ENCODE assay signal across 8 mouse cellular contexts in the genomic region with DNA sequence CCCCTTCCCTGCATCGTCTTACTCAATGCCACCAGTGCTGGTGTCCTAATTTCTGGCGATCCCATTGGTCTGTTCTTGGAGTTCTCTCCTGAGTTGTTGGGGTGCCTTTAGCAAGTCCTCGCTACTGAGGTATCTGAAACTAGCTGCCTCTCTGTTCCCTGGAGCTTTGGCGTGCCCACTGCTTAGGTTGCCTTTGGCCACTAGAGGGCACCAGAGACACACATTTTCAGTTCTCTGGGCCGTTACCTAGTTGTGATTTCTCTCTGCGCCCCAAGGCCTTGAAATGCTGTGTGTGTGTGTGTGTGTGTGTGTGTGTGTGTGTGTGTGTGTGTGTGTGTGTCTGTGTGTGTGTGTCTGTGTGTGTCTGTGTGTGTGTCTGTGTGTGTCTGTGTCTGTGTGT.
DNase-seq lines count a peak whose midpoint lies in the region; ATAC-seq and TF ChIP-seq lines count a peak whose summit lies in the region.

No protein-coding gene starts in this region.

- H3K4me3 ChIP-seq in MEL (ENCODE audit: control insufficient read depth in 1 of 2, insufficient read depth in 1 of 2, low read depth in 2 of 2, low read length in 2 of 2): no peak overlapping the region
- no peak overlapping the region for H3K4me3 ChIP-seq in kidney, embryonic 15.5 days (replicated peaks)
- H3K4me3 ChIP-seq in liver, postnatal 0 days (ENCODE audit: low read depth, low read length): no peak overlapping the region

- no peak overlapping the region for H3K27ac ChIP-seq in MEL (ENCODE audit: control insufficient read depth, low read depth, low read length)
- H3K27ac ChIP-seq in kidney, embryonic 15.5 days: no peak overlapping the region
- H3K27ac ChIP-seq in liver, postnatal 0 days (ENCODE audit: low read depth): no peak overlapping the region

- no peak for ATAC-seq in CD4-positive, CD25-positive, alpha-beta regulatory T cell, adult 4 months
- peak; percentile 84 for ATAC-seq in frontal cortex, adult (ENCODE audit: low TSS enrichment)
- ATAC-seq in kidney, embryonic 15.5 days (replicated peaks; ENCODE audit: low FRiP score): no peak
- no peak for ATAC-seq in liver, postnatal 0 days

- no peaks in the 10 kb centered on the region for H3K36me3 ChIP-seq in MEL (ENCODE audit: control insufficient read depth in 1 of 2, insufficient read depth in 2 of 2, low read length in 2 of 2)
- no peaks in the 10 kb centered on the region for H3K36me3 ChIP-seq in kidney, embryonic 15.5 days
- H3K36me3 ChIP-seq in liver, postnatal 0 days (replicated peaks; ENCODE audit: insufficient read depth, low read length): no peaks in the 10 kb centered on the region

- no peak for TF ChIP-seq EP300 in MEL (IDR thresholded peaks at IDR 0.05; ENCODE audit: low read depth in 1 of 2, low read length in 2 of 2)
- no peak for TF ChIP-seq EP300 in liver, postnatal 0 days (IDR thresholded peaks at IDR 0.05; ENCODE audit: low read depth)

- H3K79me2 ChIP-seq in MEL (ENCODE audit: control insufficient read depth, insufficient read depth, low read length, poor library complexity): no peaks in the 10 kb centered on the region

- no peaks in the 10 kb centered on the region for H3K27me3 ChIP-seq in MEL (ENCODE audit: control insufficient read depth in 1 of 2, insufficient read depth in 2 of 2, low read length in 2 of 2)
- H3K27me3 ChIP-seq in kidney, embryonic 15.5 days: peaks cover 46% of the 10 kb centered on the region
- no peaks in the 10 kb centered on the region for H3K27me3 ChIP-seq in liver, postnatal 0 days (ENCODE audit: insufficient read depth, low read length)

- no peak overlapping the region for H3K9ac ChIP-seq in MEL (ENCODE audit: control insufficient read depth, low read depth, low read length, poor library complexity, severe bottlenecking)
- no peak overlapping the region for H3K9ac ChIP-seq in kidney, embryonic 15.5 days
- H3K9ac ChIP-seq in liver, postnatal 0 days (replicated peaks): no peak overlapping the region

- H3K4me1 ChIP-seq in MEL (ENCODE audit: control insufficient read depth in 1 of 2, insufficient read depth in 2 of 2, low read length in 2 of 2): no peaks in the 10 kb centered on the region
- no peaks in the 10 kb centered on the region for H3K4me1 ChIP-seq in kidney, embryonic 15.5 days
- H3K4me1 ChIP-seq in liver, postnatal 0 days (ENCODE audit: insufficient read depth): no peaks in the 10 kb centered on the region

- TF ChIP-seq RAD21 in MEL (IDR thresholded peaks at IDR 0.05; ENCODE audit: low read depth, low read length): peak; percentile 73

- TF ChIP-seq POLR2A in MEL (IDR thresholded peaks at IDR 0.05; ENCODE audit: control insufficient read depth in 1 of 2, insufficient read depth in 1 of 2, low read depth in 1 of 2, low read length in 2 of 2, poor library complexity in 1 of 2): no peak

- no peaks in the 10 kb centered on the region for H3K9me3 ChIP-seq in MEL (replicated peaks; ENCODE audit: insufficient read depth, low read length)
- no peaks in the 10 kb centered on the region for H3K9me3 ChIP-seq in kidney, embryonic 15.5 days (replicated peaks)
- H3K9me3 ChIP-seq in liver, postnatal 0 days (ENCODE audit: low read length): no peaks in the 10 kb centered on the region

- 8% methylated on average over 6 of the region's 6 CpGs for WGBS in kidney, embryonic 15.5 days
- WGBS in liver, postnatal 0 days (ENCODE audit: insufficient replicate concordance): 6% methylated on average over 6 of the region's 6 CpGs

- DNase-seq in CD4-positive, CD25-positive, alpha-beta regulatory T cell, adult 2 months (ENCODE audit: low read depth, low spot score): peak; percentile 71
- DNase-seq in MEL (ENCODE audit: low read depth, low spot score): peak; percentile 45
- peak; percentile 23 to 60 for DNase-seq in cerebellum, adult 18-20 months
- peak; percentile 64 for DNase-seq in liver, postnatal 0 days
- peak; percentile 90 for DNase-seq in retina, postnatal 1 day

- 0 out of 2 replicates have a peak overlapping the region, but pooled peaks have one; percentile 25 for H3K4me2 ChIP-seq in kidney, embryonic 15.5 days
- no peak overlapping the region for H3K4me2 ChIP-seq in liver, postnatal 0 days (ENCODE audit: low read depth, low read length)

- peak; percentile 66 to 86 (median 79) for TF ChIP-seq CTCF in MEL (IDR thresholded peaks at IDR 0.05 in 2 of 3, conservative IDR thresholded peaks at IDR 0.05 in 1 of 3; ENCODE audit: control insufficient read depth in 1 of 3, insufficient read depth in 1 of 3, low read depth in 2 of 3, low read length in 3 of 3, poor library complexity in 1 of 3, severe bottlenecking in 1 of 3)
- peak; percentile 86 for TF ChIP-seq CTCF in liver, postnatal 0 days (IDR thresholded peaks at IDR 0.05; ENCODE audit: low read depth)

TF ChIP-seq in MEL, 35 proteins besides CTCF, POLR2A, EP300 and RAD21:
- TF ChIP-seq TCF12 (IDR thresholded peaks at IDR 0.05; ENCODE audit: low read depth, low read length) (no peak), ZKSCAN1 (IDR thresholded peaks at IDR 0.05; ENCODE audit: low read depth, low read length) (no peak), ZC3H11A (IDR thresholded peaks at IDR 0.05; ENCODE audit: low read depth, low read length) (peak; percentile 63), MAZ (IDR thresholded peaks at IDR 0.05; ENCODE audit: low read depth, low read length) (0 out of 2 replicates have a peak, but pooled peaks have one; percentile 19), SMC3 (IDR thresholded peaks at IDR 0.05; ENCODE audit: low read depth, low read length) (peak; percentile 74), MYB (IDR thresholded peaks at IDR 0.05; ENCODE audit: low read depth, low read length) (no peak), USF1 (IDR thresholded peaks at IDR 0.05; ENCODE audit: low read depth, low read length) (no peak)
